Comparison of ENCODE assay signal across 25 mouse cellular contexts in the genomic region with DNA sequence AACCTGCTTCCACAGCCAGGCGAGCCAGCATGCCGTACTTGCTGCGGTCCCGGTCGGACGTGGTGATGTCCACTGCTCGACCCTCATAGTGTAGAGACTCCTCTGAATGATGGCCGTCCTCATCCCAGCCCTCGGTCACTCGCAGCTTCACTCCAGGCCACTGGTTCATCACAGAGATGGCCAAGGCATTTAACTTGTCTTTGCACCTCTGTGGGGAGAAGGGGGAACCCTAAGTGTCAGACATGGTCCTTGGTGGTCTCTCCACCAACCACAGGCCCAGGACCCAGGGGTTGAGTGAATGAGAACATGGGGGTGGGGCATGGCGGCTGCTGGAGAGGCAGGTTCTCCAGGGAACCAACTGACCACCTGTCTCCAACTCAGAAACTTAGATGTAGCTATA. TPM values are rescaled to one million over a fixed set of nuclear protein-coding genes. Genes with fewer than 3 reads are reported as not detected.
DNase-seq lines count a peak whose midpoint lies in the region; ATAC-seq and TF ChIP-seq lines count a peak whose summit lies in the region.
"Had no signal": no experiment of that assay in that cellular context is flagged by ENCODE, and none has a peak within 500 bp of the region (broad histone marks: within the 10 kb centered on the region; RNA-seq: fewer than 3 reads in every experiment).

No protein-coding gene starts in this region.

- intact Hi-C loops in heart, postnatal 36 days (cut with DNase I), result no loop called here

- ATAC-seq in lung, embryonic 15.5 days (ENCODE audit: borderline replicate concordance, extremely low read depth, low FRiP score, low TSS enrichment), result no peak
- no peak for ATAC-seq in midbrain, embryonic 13.5 days
- no peak for ATAC-seq in midbrain, postnatal 0 days (ENCODE audit: low FRiP score)
- no peak for ATAC-seq in intestine, embryonic 15.5 days
- ATAC-seq: forebrain, embryonic 15.5 days had no signal

- no peaks in the 10 kb centered on the region for H3K9me3 ChIP-seq in lung, embryonic 15.5 days
- no peaks in the 10 kb centered on the region for H3K9me3 ChIP-seq in midbrain, embryonic 13.5 days
- H3K9me3 ChIP-seq in midbrain, postnatal 0 days (ENCODE audit: low read length), result no peaks in the 10 kb centered on the region
- no peaks in the 10 kb centered on the region for H3K9me3 ChIP-seq in intestine, embryonic 15.5 days
- H3K9me3 ChIP-seq: forebrain, embryonic 15.5 days; heart, embryonic 10.5 days; limb, embryonic 13.5 days; liver, embryonic 13.5 days; neural tube, embryonic 13.5 days had no signal

- WGBS in lung, embryonic 15.5 days, result 6% methylated on average over 11 of the region's 11 CpGs
- 14% methylated on average over 11 of the region's 11 CpGs for WGBS in lung, adult 2 months
- 8% methylated on average over 11 of the region's 11 CpGs for WGBS in midbrain, embryonic 13.5 days
- WGBS in midbrain, postnatal 0 days, result 17% methylated on average over 11 of the region's 11 CpGs
- 21% methylated on average over 11 of the region's 11 CpGs for whole genome bisulfite sequencing in intestine, embryonic 15.5 days

- no peaks in the 10 kb centered on the region for H3K36me3 ChIP-seq in lung, embryonic 15.5 days
- H3K36me3 ChIP-seq in midbrain, embryonic 13.5 days, result no peaks in the 10 kb centered on the region
- no peaks in the 10 kb centered on the region for H3K36me3 ChIP-seq in midbrain, postnatal 0 days (ENCODE audit: insufficient read depth, low read length)
- H3K36me3 ChIP-seq in intestine, embryonic 15.5 days, result no peaks in the 10 kb centered on the region
- H3K36me3 ChIP-seq: forebrain, embryonic 15.5 days; heart, embryonic 10.5 days; limb, embryonic 13.5 days; liver, embryonic 13.5 days; neural tube, embryonic 13.5 days had no signal

- peak; percentile 77 for DNase-seq in heart, adult 11 months
- DNase-seq in heart, postnatal 36 days, result no peak
- no peak for DNase-seq in lung, adult 2 months
- DNase-seq in midbrain, postnatal 0 days (ENCODE audit: low spot score), result no peak
- no peak for DNase-seq in liver
- DNase-seq: adrenal gland, postnatal 10 days; cerebellum, adult 8-10 months; cerebellum, postnatal 36 days; kidney, adult 18-20 months; kidney, postnatal 4 days; layer of hippocampus, adult 9-11 months; liver, embryonic 13.5 days; thymus, adult 2 months; thymus, postnatal 4 days had no signal

- peaks cover 97% of the 10 kb centered on the region for H3K27me3 ChIP-seq in lung, embryonic 15.5 days
- peaks cover 98% of the 10 kb centered on the region for H3K27me3 ChIP-seq in midbrain, embryonic 13.5 days
- peaks cover 68% of the 10 kb centered on the region for H3K27me3 ChIP-seq in midbrain, postnatal 0 days (ENCODE audit: insufficient read depth, low read length)
- peaks cover 90% of the 10 kb centered on the region for H3K27me3 ChIP-seq in intestine, embryonic 15.5 days (replicated peaks)

- no peak overlapping the region for H3K9ac ChIP-seq in lung, embryonic 15.5 days
- H3K9ac ChIP-seq in midbrain, embryonic 13.5 days (replicated peaks), result no peak overlapping the region
- no peak overlapping the region for H3K9ac ChIP-seq in midbrain, postnatal 0 days (replicated peaks; ENCODE audit: low read length, poor library complexity, severe bottlenecking)
- H3K9ac ChIP-seq in intestine, embryonic 15.5 days, result peak overlapping the region; percentile 32; the same call in 1 of the 2 replicates
- H3K9ac ChIP-seq: forebrain, embryonic 15.5 days; limb, embryonic 13.5 days; liver, embryonic 13.5 days; neural tube, embryonic 13.5 days had no signal

- peak overlapping the region; percentile 24; the same call in 1 of the 2 replicates for H3K4me3 ChIP-seq in lung, embryonic 15.5 days
- H3K4me3 ChIP-seq in lung, adult 2 months (replicated peaks; ENCODE audit: extremely low read depth, low read depth, low read length), result no peak overlapping the region
- no peak overlapping the region for H3K4me3 ChIP-seq in midbrain, embryonic 13.5 days (replicated peaks)
- no peak overlapping the region for H3K4me3 ChIP-seq in midbrain, postnatal 0 days (ENCODE audit: low read depth, low read length)
- peak overlapping the region; percentile 52; the same call in 1 of the 2 replicates for H3K4me3 ChIP-seq in intestine, embryonic 15.5 days (replicated peaks)
- H3K4me3 ChIP-seq: forebrain, embryonic 15.5 days; heart, embryonic 10.5 days; limb, embryonic 13.5 days; liver, embryonic 13.5 days; megakaryocyte, embryonic 14.5 days; neural tube, embryonic 13.5 days had no signal

- peak overlapping the region; percentile 67 for H3K4me2 ChIP-seq in lung, embryonic 15.5 days
- peak overlapping the region; percentile 73 for H3K4me2 ChIP-seq in midbrain, embryonic 13.5 days (replicated peaks)
- H3K4me2 ChIP-seq in midbrain, postnatal 0 days (ENCODE audit: low read depth, low read length, poor library complexity, severe bottlenecking), result no peak overlapping the region
- H3K4me2 ChIP-seq in intestine, embryonic 15.5 days (replicated peaks), result peak overlapping the region; percentile 79
- H3K4me2 ChIP-seq: forebrain, embryonic 15.5 days; limb, embryonic 13.5 days; liver, embryonic 13.5 days had no signal

- peaks cover 34% of the 10 kb centered on the region for H3K4me1 ChIP-seq in lung, embryonic 15.5 days
- peaks cover 2% of the 10 kb centered on the region; the same call in 1 of the 2 replicates for H3K4me1 ChIP-seq in lung, adult 2 months (ENCODE audit: control insufficient read depth, insufficient read depth, low read length)
- peaks cover 75% of the 10 kb centered on the region for H3K4me1 ChIP-seq in midbrain, embryonic 13.5 days (replicated peaks)
- H3K4me1 ChIP-seq in midbrain, postnatal 0 days (ENCODE audit: insufficient read depth, low read length), result peaks cover 8% of the 10 kb centered on the region; the same call in 1 of the 2 replicates
- peaks cover 29% of the 10 kb centered on the region for H3K4me1 ChIP-seq in intestine, embryonic 15.5 days (replicated peaks)

- peak overlapping the region; percentile 97 for H3K27ac ChIP-seq in lung, embryonic 15.5 days
- no peak overlapping the region for H3K27ac ChIP-seq in midbrain, embryonic 13.5 days
- H3K27ac ChIP-seq in midbrain, postnatal 0 days (ENCODE audit: low read depth, low read length), result no peak overlapping the region
- peak overlapping the region; percentile 32; the same call in 1 of the 2 replicates for H3K27ac ChIP-seq in intestine, embryonic 15.5 days
- H3K27ac ChIP-seq: forebrain, embryonic 15.5 days; heart, embryonic 10.5 days; limb, embryonic 13.5 days; liver, embryonic 13.5 days; neural tube, embryonic 13.5 days had no signal

- TF ChIP-seq POLR2A in lung, adult 2 months (IDR thresholded peaks at IDR 0.05; ENCODE audit: borderline replicate concordance, extremely low read depth, low read depth, low read length), result no peak

- TF ChIP-seq CTCF in lung, adult 2 months (IDR thresholded peaks at IDR 0.05; ENCODE audit: insufficient read depth, low read length), result no peak
- no peak for TF ChIP-seq CTCF in midbrain, postnatal 0 days (IDR thresholded peaks at IDR 0.05)

RNA-seq across cellular contexts. Expression of a gene that starts 5.7 kb away (rescaled TPM):
- not detected for total RNA-seq in heart, postnatal 36 days (2021)
- polyA plus RNA-seq in lung, embryonic 15.5 days (2015; fragmentation: Nextera tagmentation; extraction: Ambion mirVana), result 12.0 and 12.6 TPM in 2 replicates
- 7.7 and 11.9 TPM in 2 replicates for polyA plus RNA-seq in lung, adult 2 months (2012; rRNA removed)
- polyA plus RNA-seq in midbrain, embryonic 13.5 days (2015; fragmentation: Nextera tagmentation; extraction: Ambion mirVana), result 1.3 and 3.4 TPM in 2 replicates
- total RNA-seq in midbrain, postnatal 0 days (2014; rRNA removed), result 1.4 and 3.2 TPM in 2 replicates
- 0.83 and 0.86 TPM in 2 replicates for polyA plus RNA-seq in midbrain, postnatal 0 days (2015; fragmentation: Nextera tagmentation; extraction: Ambion mirVana)
- 6.3 and 8.6 TPM in 2 replicates for polyA plus RNA-seq in intestine, embryonic 15.5 days (2015; fragmentation: Nextera tagmentation; extraction: Ambion mirVana)
- total RNA-seq: gastrocnemius, adult 8-10 months; hematopoietic stem cell, adult 5-6 weeks had no signal
- polyA plus RNA-seq: limb, embryonic 13.5 days; liver, embryonic 13.5 days; spleen, adult 2 months had no signal

Comparison
In these comparisons a context has a peak if more than half of its experiments do, and no peak if none do; other contexts are left out.
1. H3K4me3 ChIP-seq: peak in lung, embryonic 15.5 days (single experiment) and intestine, embryonic 15.5 days (single experiment); none in lung, adult 2 months (single experiment), midbrain, embryonic 13.5 days (single experiment) and midbrain, postnatal 0 days (single experiment).
2. H3K27ac ChIP-seq: peak in lung, embryonic 15.5 days (single experiment) and intestine, embryonic 15.5 days (single experiment); none in midbrain, embryonic 13.5 days (single experiment) and midbrain, postnatal 0 days (single experiment).